Mouse (Mus musculus): ENCODE results near the gene 1700102P08Rik. TPM values are rescaled to one million over a fixed set of nuclear protein-coding genes. Genes with fewer than 3 reads are reported as not detected.

1700102P08Rik gene
- polyA plus RNA-seq, 1 experiment from 2014 or later, result 1.7 TPM

GRCm38 (mm10) chr9:108412221-108412620 is 19.6 kb downstream of the 1700102P08Rik start:
- WGBS, result 81% methylated on average over 1 of the region's 1 CpGs

DNA sequence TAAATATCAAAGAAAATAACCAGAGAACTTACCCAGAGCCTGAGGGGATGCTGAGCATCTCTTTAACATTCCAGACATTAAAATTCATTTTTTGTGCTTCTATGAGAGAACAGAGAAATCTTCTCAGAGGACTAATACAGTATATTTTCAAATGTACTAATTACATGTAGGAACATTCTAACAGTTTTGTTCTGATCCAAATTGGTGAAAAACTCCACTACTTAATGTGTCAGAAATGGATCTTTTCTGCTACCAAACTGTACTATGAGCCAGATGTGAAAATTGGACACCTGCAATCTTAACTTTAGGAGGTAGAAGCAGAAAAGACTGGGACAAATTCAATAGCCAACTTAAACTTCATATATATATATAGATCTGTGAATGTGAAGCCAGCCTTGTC is 35.8 kb downstream of the 1700102P08Rik start, which contains the start of gene Ccdc36:
Gene Ccdc36, minus strand, starts transcription at position 101 of the 400 bp plus-strand sequence.
- ATAC-seq (ENCODE audit: low FRiP score, low read depth), result no peak
- H3K36me3 ChIP-seq, result no peaks in the 10 kb centered on the region
- H3K4me1 ChIP-seq, result peaks cover 6% of the 10 kb centered on the region; the same call in 1 of the 2 replicates

More at GRCm38 (mm10) chr9:108412221-108412620, 19.6 kb downstream of the 1700102P08Rik start:
- Histone ChIP-seq H3K36me3 (no peaks in the 10 kb centered on the region), H3K27ac (replicated peaks) (no peak overlapping the region), H3K4me1 (no peaks in the 10 kb centered on the region), H3K4me3 (no peak overlapping the region), H3K9me3 (no peaks in the 10 kb centered on the region), H3K4me2 (replicated peaks) (no peak overlapping the region), H3K9ac (replicated peaks) (no peak overlapping the region), H3K27me3 (no peaks in the 10 kb centered on the region)
- ATAC-seq (ENCODE audit: low FRiP score, low read depth), result no peak

GRCm38 (mm10) chr9:108431431-108432067 is 38.9 kb downstream of the 1700102P08Rik start:
- Histone ChIP-seq H3K36me3 (no peaks in the 10 kb centered on the region), H3K9ac (replicated peaks) (no peak overlapping the region; the same call in 1 of the 2 replicates), H3K4me2 (replicated peaks) (peak overlapping the region; percentile 49), H3K27me3 (no peaks in the 10 kb centered on the region), H3K9me3 (no peaks in the 10 kb centered on the region), H3K27ac (replicated peaks) (no peak overlapping the region), H3K4me3 (peak overlapping the region; percentile 27), H3K4me1 (peaks cover 6% of the 10 kb centered on the region; the same call in 1 of the 2 replicates)
- ATAC-seq (ENCODE audit: low FRiP score, low read depth), result no peak
- 54% methylated on average over 32 of the region's 32 CpGs for WGBS

More for the DNA sequence above, 35.8 kb downstream of the 1700102P08Rik start, which contains the start of gene Ccdc36:
- no peak within 1 kb of the TSS for H3K9ac ChIP-seq (replicated peaks)
- H3K27me3 ChIP-seq, result no peaks in the 10 kb centered on the region
- H3K4me3 ChIP-seq, result no peak within 1 kb of the TSS
- no peak within 1 kb of the TSS for H3K4me2 ChIP-seq (replicated peaks)
- H3K9me3 ChIP-seq, result no peaks in the 10 kb centered on the region
- H3K27ac ChIP-seq (replicated peaks), result no peak within 1 kb of the TSS

GRCm38 (mm10) chr9:108436182-108436581 is 43.6 kb downstream of the 1700102P08Rik start, which contains the start of gene BC048562:
TSS of gene BC048562 (plus strand) at chr9:108436482.
- ATAC-seq (ENCODE audit: low FRiP score, low read depth), result no peak
- H3K9me3 ChIP-seq, result no peaks in the 10 kb centered on the region
- no peaks in the 10 kb centered on the region for H3K27me3 ChIP-seq
- no peak within 1 kb of the TSS for H3K27ac ChIP-seq (replicated peaks)
- H3K36me3 ChIP-seq, result no peaks in the 10 kb centered on the region
- no peak within 1 kb of the TSS for H3K9ac ChIP-seq (replicated peaks)
- no peak within 1 kb of the TSS for H3K4me3 ChIP-seq
- peaks cover 6% of the 10 kb centered on the region; the same call in 1 of the 2 replicates for H3K4me1 ChIP-seq
- no peak within 1 kb of the TSS for H3K4me2 ChIP-seq (replicated peaks)
- 32% methylated on average over 3 of the region's 3 CpGs for WGBS

DNA sequence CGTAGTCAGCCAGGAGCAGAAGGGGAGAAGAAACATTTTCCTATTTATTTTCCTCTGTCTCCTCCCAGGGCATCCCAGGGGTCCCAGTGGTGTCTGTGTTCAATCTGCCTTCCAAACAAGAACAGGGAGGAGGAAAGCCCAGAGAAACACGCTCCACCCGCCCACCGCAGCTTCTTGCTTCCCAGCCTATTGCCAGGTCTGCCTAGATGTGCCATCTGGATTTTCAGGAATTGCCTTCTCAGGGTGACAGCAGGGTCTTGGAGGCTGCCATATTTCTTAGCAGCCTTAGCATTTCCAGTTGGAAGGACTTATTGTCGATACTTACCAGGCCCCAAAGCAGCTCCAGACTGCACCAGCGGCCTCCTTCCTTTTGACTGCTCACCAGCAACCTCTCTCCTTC is 46.6 kb downstream of the 1700102P08Rik start:
- Histone ChIP-seq H3K4me1 (no peaks in the 10 kb centered on the region), H3K27me3 (no peaks in the 10 kb centered on the region), H3K4me3 (no peak overlapping the region), H3K36me3 (no peaks in the 10 kb centered on the region), H3K9ac (replicated peaks) (no peak overlapping the region), H3K4me2 (replicated peaks) (no peak overlapping the region), H3K27ac (replicated peaks) (no peak overlapping the region), H3K9me3 (no peaks in the 10 kb centered on the region)
- WGBS, result 80% methylated on average over 6 of the region's 6 CpGs
- no peak for ATAC-seq (ENCODE audit: low FRiP score, low read depth)

DNA sequence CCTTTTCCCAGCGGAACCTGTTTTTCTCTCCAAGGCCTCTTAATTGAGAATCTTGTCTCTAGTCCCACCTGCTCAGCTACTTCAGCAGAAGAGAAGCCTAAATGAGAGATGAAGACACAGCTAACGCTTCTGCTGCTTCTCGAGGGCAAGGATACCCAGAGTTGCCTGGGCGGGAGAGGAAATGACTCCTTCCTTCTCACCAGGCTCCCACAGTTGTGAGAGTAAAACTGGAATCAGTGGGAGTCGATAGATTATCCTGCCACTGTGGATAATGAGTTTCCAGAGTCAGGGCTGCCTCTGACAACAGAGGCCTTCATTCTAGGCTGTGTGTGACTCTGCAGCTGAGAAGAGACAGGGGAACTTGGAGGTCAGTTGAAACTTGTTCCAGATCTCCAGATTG is 47.9 kb downstream of the 1700102P08Rik start:
- H3K36me3 ChIP-seq, result no peaks in the 10 kb centered on the region
- WGBS, result 79% methylated on average over 5 of the region's 5 CpGs
- no peaks in the 10 kb centered on the region for H3K4me1 ChIP-seq
- H3K4me3 ChIP-seq, result no peak overlapping the region
- no peak for ATAC-seq (ENCODE audit: low FRiP score, low read depth)
- no peak overlapping the region for H3K4me2 ChIP-seq (replicated peaks)
- no peaks in the 10 kb centered on the region for H3K27me3 ChIP-seq
- no peaks in the 10 kb centered on the region for H3K9me3 ChIP-seq
- H3K9ac ChIP-seq (replicated peaks), result no peak overlapping the region
- no peak overlapping the region for H3K27ac ChIP-seq (replicated peaks)

DNA sequence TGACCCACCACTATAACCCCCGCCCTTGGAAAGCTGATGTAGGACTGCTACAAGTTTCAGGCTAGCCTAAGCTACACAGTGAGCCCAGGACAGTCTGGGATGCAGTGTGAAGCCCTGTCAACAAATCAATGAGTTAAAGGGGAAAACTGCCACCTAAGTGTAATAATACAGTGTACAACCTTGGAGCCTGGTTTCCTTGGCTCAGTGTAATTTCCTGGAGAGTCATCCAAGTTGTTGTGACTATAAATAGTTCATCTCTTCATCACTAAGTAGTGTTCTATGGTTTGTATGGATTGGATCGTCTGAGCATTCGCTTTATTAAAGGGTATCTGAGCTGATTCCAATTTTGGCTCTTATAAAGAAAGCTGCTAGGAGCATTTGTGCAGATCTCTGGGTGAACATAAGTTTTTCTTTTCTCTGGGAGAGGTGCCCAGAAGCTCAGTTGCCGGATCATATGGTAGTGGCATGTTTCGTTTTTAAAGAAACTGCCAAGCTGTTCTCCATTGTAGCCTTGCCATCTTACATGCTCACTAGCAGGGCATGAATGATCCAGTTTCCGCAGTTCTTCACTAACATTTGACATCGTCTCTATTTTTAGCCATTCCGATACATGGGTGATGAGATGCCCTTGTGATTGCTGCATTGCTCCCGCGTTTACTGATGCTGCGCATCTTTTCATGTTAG is 48.8 kb downstream of the 1700102P08Rik start:
- Histone ChIP-seq H3K4me1 (no peaks in the 10 kb centered on the region), H3K9ac (replicated peaks) (no peak overlapping the region), H3K4me3 (no peak overlapping the region), H3K27me3 (no peaks in the 10 kb centered on the region), H3K36me3 (no peaks in the 10 kb centered on the region), H3K4me2 (replicated peaks) (no peak overlapping the region), H3K27ac (replicated peaks) (no peak overlapping the region), H3K9me3 (no peaks in the 10 kb centered on the region)
- ATAC-seq (ENCODE audit: low FRiP score, low read depth), result no peak
- WGBS, result 92% methylated on average over 11 of the region's 11 CpGs

- H3K36me3 ChIP-seq, result peaks cover 17% of the 10 kb centered on the region
- no peak overlapping the region for H3K27ac ChIP-seq (replicated peaks)
- no peaks in the 10 kb centered on the region for H3K27me3 ChIP-seq
- ATAC-seq (ENCODE audit: low FRiP score, low read depth), result no peak
- no peak overlapping the region for H3K4me3 ChIP-seq
- H3K4me2 ChIP-seq (replicated peaks), result no peak overlapping the region
- no peak overlapping the region for H3K9ac ChIP-seq (replicated peaks)
- WGBS, result 83% methylated on average over 9 of the region's 9 CpGs
- H3K4me1 ChIP-seq, result peaks cover 17% of the 10 kb centered on the region
- H3K9me3 ChIP-seq, result no peaks in the 10 kb centered on the region
Measured at GRCm38 (mm10) chr9:108445125-108445524, 52.5 kb downstream of the 1700102P08Rik start.

DNA sequence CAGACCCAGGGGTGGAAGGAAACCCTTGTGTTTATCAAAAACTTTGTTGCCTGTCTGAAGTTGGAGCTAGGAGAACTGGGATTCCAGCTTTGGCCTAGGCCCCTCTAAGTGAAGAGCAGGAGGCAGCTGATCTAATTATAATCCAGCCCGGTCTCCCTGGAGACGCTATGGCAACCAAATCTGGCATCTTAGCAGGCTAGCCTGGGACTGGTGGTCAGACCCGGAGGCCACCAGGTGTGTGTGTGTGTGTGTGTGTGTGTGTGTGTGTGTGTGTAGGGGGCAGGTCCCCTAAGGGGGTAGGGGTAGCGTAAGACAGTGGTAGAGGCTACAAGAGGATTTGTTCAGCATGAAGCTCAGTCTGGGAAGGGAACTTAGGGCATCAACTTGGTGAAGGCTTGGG is 57.3 kb downstream of the 1700102P08Rik start:
- no peaks in the 10 kb centered on the region for H3K27me3 ChIP-seq
- peaks cover 49% of the 10 kb centered on the region for H3K4me1 ChIP-seq
- H3K9me3 ChIP-seq, result no peaks in the 10 kb centered on the region
- H3K9ac ChIP-seq (replicated peaks), result peak overlapping the region; percentile 42
- peak overlapping the region; percentile 95 for H3K27ac ChIP-seq (replicated peaks)
- peak overlapping the region; percentile 61 for H3K4me3 ChIP-seq
- WGBS, result 15% methylated on average over 4 of the region's 4 CpGs
- peak overlapping the region; percentile 91 for H3K4me2 ChIP-seq (replicated peaks)
- ATAC-seq (ENCODE audit: low FRiP score, low read depth), result peak; percentile 71
- peaks cover 17% of the 10 kb centered on the region for H3K36me3 ChIP-seq

GRCm38 (mm10) chr9:108450292-108451169 is 57.9 kb downstream of the 1700102P08Rik start:
- Histone ChIP-seq H3K4me2 (replicated peaks) (peak overlapping the region; percentile 91), H3K27ac (replicated peaks) (peak overlapping the region; percentile 95), H3K9ac (replicated peaks) (peak overlapping the region; percentile 26), H3K27me3 (no peaks in the 10 kb centered on the region), H3K36me3 (peaks cover 17% of the 10 kb centered on the region), H3K4me1 (peaks cover 49% of the 10 kb centered on the region), H3K4me3 (peak overlapping the region; percentile 61), H3K9me3 (no peaks in the 10 kb centered on the region)
- WGBS, result 53% methylated on average over 21 of the region's 21 CpGs
- peak; percentile 72 for ATAC-seq (ENCODE audit: low FRiP score, low read depth)

GRCm38 (mm10) chr9:108451170-108451493 is 58.5 kb downstream of the 1700102P08Rik start:
- Histone ChIP-seq H3K4me2 (replicated peaks) (peak overlapping the region; percentile 91), H3K9ac (replicated peaks) (peak overlapping the region; percentile 26), H3K4me1 (peaks cover 49% of the 10 kb centered on the region), H3K4me3 (peak overlapping the region; percentile 61), H3K36me3 (peaks cover 17% of the 10 kb centered on the region), H3K9me3 (no peaks in the 10 kb centered on the region), H3K27ac (replicated peaks) (peak overlapping the region; percentile 95), H3K27me3 (no peaks in the 10 kb centered on the region)
- ATAC-seq (ENCODE audit: low FRiP score, low read depth), result no peak
- 81% methylated on average over 6 of the region's 6 CpGs for WGBS
